Mouse (Mus musculus): Measurements from ENCODE around the gene Nudt3.

DNA sequence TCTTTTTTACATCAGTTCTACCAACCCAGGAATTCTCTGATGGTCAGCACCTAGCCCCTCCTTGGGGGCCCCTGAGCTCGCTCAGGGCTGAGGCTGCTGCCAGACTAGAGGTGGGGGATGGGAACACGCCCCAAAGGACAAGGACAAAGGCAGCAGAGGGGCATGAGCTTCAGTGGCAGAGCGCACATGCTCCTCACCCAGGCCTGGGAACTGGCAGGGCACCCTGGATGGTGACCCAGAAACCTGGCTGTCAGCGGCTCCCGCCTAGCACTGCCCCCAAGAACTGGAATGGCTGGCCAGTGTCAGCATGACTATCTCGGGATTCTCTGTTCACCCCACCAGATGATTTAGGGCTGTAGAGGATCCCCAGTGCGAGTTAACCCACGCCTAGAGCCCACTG is 74.1 kb downstream of the Nudt3 start:
- TF ChIP-seq CTCF (IDR thresholded peaks at IDR 0.05; ENCODE audit: low read depth, low read length) (no peak), TAL1 (conservative IDR thresholded peaks at IDR 0.05; ENCODE audit: low read depth, low read length) (no peak), GATA2 (IDR thresholded peaks at IDR 0.05; ENCODE audit: borderline replicate concordance, low read depth, low read length) (no peak)

Data from G1E (cell line).